Mouse (Mus musculus): ENCODE results near the gene Caap1. TPM values are rescaled to one million over a fixed set of nuclear protein-coding genes. Genes with fewer than 3 reads are reported as not detected.

Gene Caap1
- 8.6 TPM for polyA plus RNA-seq (2015; fragmentation: Illumina TruSeq; extraction: RNeasy Lipid Tissue Mini Kit (QIAGEN cat#74804); ENCODE audit: low read depth, low replicate concordance)

DNA sequence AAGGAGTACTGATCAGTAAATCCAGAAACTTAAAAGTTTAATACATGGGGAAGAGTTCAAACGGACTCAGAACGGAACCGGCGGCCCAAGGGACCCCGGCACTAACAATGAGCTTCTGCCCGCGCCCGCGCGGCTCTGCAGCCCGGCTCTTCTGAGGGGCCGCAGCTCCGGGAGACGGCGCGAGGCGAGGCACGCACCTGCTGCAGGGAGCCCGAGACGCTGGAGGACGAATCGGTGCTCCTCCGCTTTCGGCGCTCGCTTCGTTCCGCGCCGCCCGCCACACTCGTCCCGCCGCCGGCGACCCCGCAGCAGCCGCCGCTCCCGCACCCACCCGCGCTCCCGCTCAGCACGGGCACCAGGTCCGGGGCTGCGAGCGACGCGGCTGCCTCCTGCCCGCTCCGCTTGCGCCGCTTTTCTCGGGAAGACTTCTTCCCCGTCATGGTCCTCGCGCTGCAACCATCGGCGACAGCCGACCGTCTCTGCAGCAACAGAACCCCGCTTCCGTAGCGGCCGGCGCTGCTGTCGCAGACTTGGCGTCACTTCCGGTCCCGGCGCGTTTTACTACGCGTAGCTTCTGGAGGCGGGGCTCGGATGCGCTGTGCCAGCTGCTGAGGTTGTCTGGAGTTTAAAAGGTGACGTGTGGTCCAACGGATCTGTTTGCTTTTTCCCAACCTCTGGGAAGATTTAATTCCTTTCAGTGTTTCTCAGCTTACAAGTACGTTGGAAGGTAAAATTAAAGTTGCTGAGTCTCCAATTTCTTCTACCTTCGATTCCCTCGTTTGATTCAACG is at the start of gene Caap1, which contains the start of gene Gm10306:
Gene Caap1, minus strand, starts transcription at position 532 of the 790 bp plus-strand sequence.
Gene Gm10306, plus strand, starts transcription at position 282 of the 790 bp plus-strand sequence.

GRCm38 (mm10) chr4:94603031-94603629 is 46.5 kb upstream of the Caap1 start, which contains the start of gene Plaa:
TSS of gene Plaa (minus strand) at chr4:94603244.

Other genes starting within 250 kb of the Caap1 start
- not detected for gene Gm10306, start 250 bp downstream of the Caap1 start, polyA plus RNA-seq (2015; fragmentation: Illumina TruSeq; extraction: RNeasy Lipid Tissue Mini Kit (QIAGEN cat#74804); ENCODE audit: low read depth, low replicate concordance)
- 34.4 TPM for gene Plaa, start 46.4 kb upstream of the Caap1 start, polyA plus RNA-seq (2015; fragmentation: Illumina TruSeq; extraction: RNeasy Lipid Tissue Mini Kit (QIAGEN cat#74804); ENCODE audit: low read depth, low replicate concordance)
- gene Ift74, start 57.7 kb upstream of the Caap1 start, polyA plus RNA-seq (2015; fragmentation: Illumina TruSeq; extraction: RNeasy Lipid Tissue Mini Kit (QIAGEN cat#74804); ENCODE audit: low read depth, low replicate concordance): 27.0 TPM
- not detected for gene Lrrc19, start 93.3 kb upstream of the Caap1 start, polyA plus RNA-seq (2015; fragmentation: Illumina TruSeq; extraction: RNeasy Lipid Tissue Mini Kit (QIAGEN cat#74804); ENCODE audit: low read depth, low replicate concordance)
- 9.4 TPM for gene Tek, start 182.5 kb upstream of the Caap1 start, polyA plus RNA-seq (2015; fragmentation: Illumina TruSeq; extraction: RNeasy Lipid Tissue Mini Kit (QIAGEN cat#74804); ENCODE audit: low read depth, low replicate concordance)

All from brain, adult 10 weeks (tissue).